Mouse (Mus musculus) cortical plate, adult 2 months (tissue): Measurements from ENCODE around the gene Zdhhc14. TPM values are rescaled to one million over a fixed set of nuclear protein-coding genes. Genes with fewer than 3 reads are reported as not detected.

Experiments used
- H3K27ac ChIP-seq: fragments of 200-500 bp; 2 replicates; pipeline ENCODE4 v1.5.1; 2012; ENCODE audit warnings: low read length, control low read depth, inconsistent platforms; ENCODE audit not compliant: insufficient read depth
- H3K4me1 ChIP-seq: fragments of 200-500 bp; 2 replicates; pipeline ENCODE4 v1.6.1; 2011; ENCODE audit warnings: low read length; ENCODE audit not compliant: control insufficient read depth, insufficient read depth
- H3K4me3 ChIP-seq: fragments of 200-500 bp; 2 replicates; pipeline ENCODE4 v1.5.1; 2011; ENCODE audit warnings: mild to moderate bottlenecking, low read length, control low read depth; ENCODE audit not compliant: insufficient read depth
- CTCF ChIP-seq: fragments of 200-500 bp; IDR thresholded peaks from 2 replicates; pipeline ENCODE4 v1.5.1; 2011; ENCODE audit warnings: mild to moderate bottlenecking, control low read depth, low read length; ENCODE audit not compliant: insufficient read depth; ENCODE audit errors: extremely low read depth
- POLR2A ChIP-seq: fragments of 200-500 bp; IDR thresholded peaks from 2 replicates; pipeline ENCODE4 v1.6.1; 2011; ENCODE audit warnings: mild to moderate bottlenecking, low read length, control low read depth; ENCODE audit not compliant: insufficient read depth; ENCODE audit errors: extremely low read depth
- polyA plus RNA-seq: library from polyadenylated mRNA; depleted of rRNA; stranded (reverse); fragments of >200 nt; gene quantifications from 2 replicates; pipeline ENCODE4 v1.2.3, GENCODE M21; 2012

Zdhhc14 gene
- polyA plus RNA-seq, 1 experiment = 15.1 TPM

DNA sequence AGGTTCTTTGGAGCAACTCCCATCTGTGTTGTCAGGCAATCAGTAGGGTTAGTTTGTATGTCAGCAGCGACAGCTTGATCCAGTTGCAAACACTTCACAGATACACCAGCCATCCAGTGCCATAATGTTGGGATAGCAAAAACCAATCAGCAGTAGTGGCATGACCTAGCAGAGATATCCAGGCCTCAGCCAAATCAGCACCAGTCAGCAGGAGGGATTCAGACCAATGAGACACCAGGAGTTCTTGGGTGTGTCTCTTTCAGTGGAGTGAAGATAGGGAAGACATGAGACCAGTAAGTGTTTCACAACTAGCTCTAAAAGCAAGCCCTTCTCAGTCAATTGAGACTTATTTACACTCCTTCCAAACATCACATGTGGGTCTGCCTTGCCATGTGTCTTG lies 7.7 kb upstream of the Zdhhc14 start:
- no peak overlapping the region for H3K27ac ChIP-seq
- TF ChIP-seq CTCF (no peak), POLR2A (no peak)
- no peak overlapping the region for H3K4me3 ChIP-seq
- no peaks in the 10 kb centered on the region for H3K4me1 ChIP-seq

DNA sequence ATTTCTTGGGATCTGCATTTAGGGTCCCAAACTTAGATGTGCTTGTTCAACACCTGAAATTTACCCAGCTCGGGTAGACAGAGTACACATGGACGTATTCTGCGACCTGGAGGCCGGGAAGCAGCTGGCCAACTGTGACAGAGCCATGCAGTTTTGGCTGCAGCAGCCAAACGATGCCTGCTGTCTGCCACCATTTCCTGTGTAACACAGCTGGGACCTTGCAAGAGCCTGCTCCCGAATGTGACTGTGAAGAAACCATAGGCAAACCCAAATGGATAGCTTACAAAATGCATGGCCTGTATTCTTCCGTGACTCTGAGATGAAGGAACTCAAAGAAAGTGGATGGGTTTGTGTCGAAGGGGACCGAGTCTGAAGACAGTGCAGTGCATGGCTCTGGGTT lies 4.2 kb upstream of the Zdhhc14 start:
- no peak for TF ChIP-seq POLR2A
- TF ChIP-seq CTCF = no peak
- Histone ChIP-seq H3K4me1 (no peaks in the 10 kb centered on the region), H3K27ac (no peak overlapping the region), H3K4me3 (no peak overlapping the region)

DNA sequence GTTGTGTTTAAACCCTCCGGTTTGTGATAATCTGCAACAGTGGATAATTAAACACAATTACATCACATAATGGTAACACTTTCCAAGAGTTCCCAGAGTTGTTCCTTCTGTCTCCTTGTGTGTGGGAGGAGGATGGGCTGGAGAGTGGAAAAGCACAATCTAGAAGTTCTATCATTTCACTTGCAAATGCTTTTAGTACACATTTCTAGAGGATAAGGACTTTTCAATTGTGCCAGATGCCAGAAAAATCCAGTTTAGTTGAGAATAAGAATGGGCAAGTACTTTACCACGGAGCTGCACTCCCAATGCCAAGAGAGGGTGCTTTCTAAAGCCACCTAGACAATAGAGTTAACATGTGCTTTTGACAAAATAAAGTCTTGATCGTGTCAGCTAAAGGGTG lies 2.0 kb upstream of the Zdhhc14 start:
- TF ChIP-seq POLR2A = no peak
- TF ChIP-seq CTCF = no peak
- H3K27ac ChIP-seq = no peak overlapping the region

DNA sequence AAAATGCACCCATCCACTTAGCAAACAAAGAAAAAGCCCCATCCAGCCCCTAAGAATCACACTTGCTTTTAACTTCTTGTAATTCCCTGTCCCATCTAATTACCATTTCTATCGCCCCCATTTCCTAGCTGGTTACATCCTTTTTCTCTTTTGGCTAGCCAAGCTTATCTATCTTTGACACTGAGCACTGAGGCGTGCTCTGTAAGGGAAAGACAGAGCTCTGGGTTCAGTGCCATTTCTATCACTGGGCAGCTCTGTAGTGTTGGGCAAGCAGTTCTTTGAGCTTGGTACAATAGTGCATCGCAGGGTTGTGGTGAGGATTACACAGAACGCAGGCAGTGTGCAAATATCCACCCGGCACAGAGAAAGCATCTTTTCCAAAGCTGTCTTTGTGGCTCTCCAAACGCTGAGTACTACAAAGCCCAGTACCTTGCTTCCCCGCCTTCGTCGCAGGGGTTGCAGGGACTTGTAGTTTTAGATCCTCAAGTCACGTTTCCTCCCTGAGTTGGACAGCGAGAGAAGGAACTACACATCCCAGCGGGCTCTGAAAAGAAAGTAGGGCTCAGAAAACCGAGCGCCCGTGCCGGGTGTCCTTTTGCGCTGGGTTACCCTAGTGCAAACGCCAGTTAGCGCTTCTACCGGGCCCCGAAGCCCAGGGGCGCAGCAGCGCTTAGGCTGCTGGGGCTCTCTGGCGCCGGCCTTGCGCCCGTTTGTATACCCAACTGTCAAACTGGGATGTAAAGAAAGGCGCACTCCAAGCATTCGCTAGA lies 1.1 kb upstream of the Zdhhc14 start:
- H3K4me1 ChIP-seq = no peaks in the 10 kb centered on the region
- TF ChIP-seq CTCF = no peak
- peak; percentile 70 for TF ChIP-seq POLR2A

More for the DNA sequence above, 2.0 kb upstream of the Zdhhc14 start:
- H3K4me1 ChIP-seq = no peaks in the 10 kb centered on the region
- H3K4me3 ChIP-seq = no peak overlapping the region

DNA sequence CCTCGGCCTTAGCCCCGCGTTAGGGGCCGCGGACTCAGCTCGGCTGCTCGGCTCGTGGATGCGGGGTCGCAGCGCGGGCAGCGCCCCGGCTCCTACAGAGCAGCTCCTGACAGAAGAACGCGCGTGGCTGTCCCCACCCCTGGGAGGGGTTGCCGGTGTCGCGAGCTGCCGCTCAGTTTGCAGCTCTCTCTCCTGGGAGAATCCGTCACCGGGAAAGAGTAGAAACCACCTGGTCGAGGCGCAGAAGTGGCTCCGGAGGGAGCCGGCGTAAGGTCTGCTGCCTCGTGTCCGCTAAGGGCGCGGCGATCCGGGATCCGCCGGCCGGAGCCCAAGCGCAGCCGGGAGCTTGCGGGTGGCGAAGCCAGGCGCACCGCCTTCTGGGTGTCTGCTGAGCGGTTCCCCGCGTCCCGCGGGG lies 396 bp downstream of the Zdhhc14 start:
- Histone ChIP-seq H3K27ac (peak overlapping the region; percentile 78), H3K4me3 (peak overlapping the region; percentile 81), H3K4me1 (peaks cover 1% of the 10 kb centered on the region; the same call in 1 of the 2 replicates)
- TF ChIP-seq POLR2A (no peak), CTCF (no peak)

More for the DNA sequence above, 1.1 kb upstream of the Zdhhc14 start:
- Histone ChIP-seq H3K4me3 (peak overlapping the region; percentile 81), H3K27ac (peak overlapping the region; percentile 73)

DNA sequence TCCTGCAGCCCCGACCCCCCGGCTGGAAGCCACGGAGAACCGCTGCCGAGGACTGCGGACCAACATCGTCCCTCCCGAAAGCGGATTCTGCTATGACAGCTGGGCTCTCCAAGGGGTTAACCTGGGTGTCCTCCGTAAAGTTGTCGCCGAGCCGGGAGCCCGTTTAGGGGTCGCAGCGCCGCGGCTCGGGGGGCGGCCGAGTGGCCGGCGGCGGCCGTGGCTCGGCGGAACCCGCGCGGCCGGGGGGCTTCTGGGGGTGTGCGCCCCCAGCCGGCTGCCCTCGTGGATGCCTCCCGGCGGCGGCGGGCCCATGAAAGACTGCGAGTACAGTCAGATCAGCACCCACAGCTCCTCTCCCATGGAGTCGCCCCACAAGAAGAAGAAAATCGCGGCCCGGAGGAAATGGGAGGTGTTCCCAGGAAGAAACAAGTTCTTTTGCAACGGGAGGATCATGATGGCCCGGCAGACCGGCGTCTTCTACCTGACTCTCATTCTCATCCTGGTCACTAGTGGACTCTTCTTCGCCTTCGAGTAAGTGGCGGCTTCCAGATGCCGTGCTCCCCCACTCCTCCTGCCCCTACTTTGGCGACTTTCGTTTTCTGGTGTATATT lies 909 bp downstream of the Zdhhc14 start:
- TF ChIP-seq CTCF (no peak), POLR2A (no peak)
- H3K27ac ChIP-seq = peak overlapping the region; percentile 78
- H3K4me3 ChIP-seq = peak overlapping the region; percentile 81
- peaks cover 3% of the 10 kb centered on the region; the same call in 1 of the 2 replicates for H3K4me1 ChIP-seq

DNA sequence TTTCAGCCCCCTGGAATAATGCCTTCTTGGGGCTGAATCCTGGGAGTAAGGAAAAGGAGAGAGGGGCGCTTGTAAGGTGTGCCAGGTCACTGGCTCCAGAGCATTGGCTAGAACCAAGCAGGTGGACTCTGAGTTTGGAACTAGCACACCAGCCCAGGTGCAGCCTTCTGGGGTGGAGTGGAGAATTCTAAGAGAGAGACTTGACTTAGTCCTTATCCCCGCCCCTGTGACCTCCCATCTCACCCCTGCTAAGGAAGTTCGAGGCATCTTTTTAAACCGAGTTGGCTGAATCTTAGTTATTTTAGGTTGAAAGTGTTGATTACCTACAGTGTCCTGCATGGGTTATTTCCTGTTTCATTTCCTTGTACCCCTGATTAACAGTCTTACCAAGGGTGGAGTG lies 1.5 kb downstream of the Zdhhc14 start:
- Histone ChIP-seq H3K27ac (no peak overlapping the region), H3K4me3 (peak overlapping the region; percentile 81), H3K4me1 (peaks cover 3% of the 10 kb centered on the region; the same call in 1 of the 2 replicates)
- TF ChIP-seq CTCF (no peak), POLR2A (no peak)

DNA sequence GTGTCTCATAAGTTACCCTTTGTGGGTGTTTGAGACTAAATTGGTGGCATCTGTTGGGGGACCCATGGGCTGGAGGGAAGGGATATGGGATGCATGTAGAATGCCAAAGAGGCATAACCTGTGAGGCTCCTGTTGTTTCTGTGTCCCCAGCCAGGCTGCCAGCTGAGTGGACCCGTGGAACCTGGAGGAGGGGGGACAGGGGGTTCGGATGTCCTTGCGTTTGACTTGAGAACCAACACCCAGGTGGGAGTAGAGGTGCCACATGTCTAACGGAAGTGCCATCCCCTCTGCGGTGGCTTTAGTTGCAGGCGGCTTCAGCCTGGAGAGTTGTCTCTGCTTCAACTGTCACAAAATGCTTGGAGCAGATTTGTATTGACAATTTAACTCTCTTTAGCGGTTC lies 2.5 kb downstream of the Zdhhc14 start:
- TF ChIP-seq CTCF (no peak), POLR2A (no peak)
- no peak overlapping the region for H3K27ac ChIP-seq

DNA sequence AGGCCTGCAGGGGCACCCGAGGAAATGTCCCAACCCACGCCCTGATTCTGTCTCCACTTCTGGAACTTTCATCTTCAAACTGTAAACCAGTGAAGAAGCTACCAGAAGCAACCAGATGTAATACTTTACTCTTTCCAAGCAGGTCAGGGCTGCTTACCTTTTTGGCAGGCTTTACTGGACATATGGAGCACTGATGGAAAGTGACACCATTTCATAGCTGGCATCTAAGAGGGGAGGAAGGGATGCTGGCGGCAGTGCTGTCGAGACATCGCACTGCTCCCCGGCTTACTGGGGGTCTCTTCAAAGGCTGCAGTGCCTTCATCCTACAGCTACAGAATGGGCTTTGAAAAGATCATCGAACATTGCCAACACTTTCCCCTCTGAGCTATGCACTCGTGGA lies 5.3 kb downstream of the Zdhhc14 start:
- H3K4me3 ChIP-seq = no peak overlapping the region

More for the DNA sequence above, 2.5 kb downstream of the Zdhhc14 start:
- Histone ChIP-seq H3K4me1 (peaks cover 3% of the 10 kb centered on the region; the same call in 1 of the 2 replicates), H3K4me3 (peak overlapping the region; percentile 81)

DNA sequence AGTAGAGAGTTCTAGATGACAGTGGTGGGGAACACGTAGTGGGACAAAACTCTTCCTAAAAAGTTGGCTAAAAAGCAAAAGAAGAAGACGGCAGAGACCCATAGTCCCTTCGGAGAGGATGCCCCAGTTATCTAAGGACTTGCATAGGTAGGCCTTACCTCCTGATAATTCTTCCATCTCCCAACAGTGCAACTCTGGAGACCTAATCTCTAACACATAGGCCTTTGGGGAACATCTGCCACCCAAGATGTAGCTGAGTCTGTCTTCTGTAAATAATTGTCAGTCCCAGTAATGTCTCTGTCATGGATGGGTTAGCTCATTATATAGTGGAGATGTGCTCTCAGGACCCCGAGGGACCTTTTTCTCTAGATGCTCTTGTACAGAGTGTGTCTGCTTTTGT lies 6.6 kb downstream of the Zdhhc14 start:
- H3K4me1 ChIP-seq = peaks cover 6% of the 10 kb centered on the region; the same call in 1 of the 2 replicates
- no peak for TF ChIP-seq CTCF
- TF ChIP-seq POLR2A = no peak
- no peak overlapping the region for H3K4me3 ChIP-seq

More for the DNA sequence above, 5.3 kb downstream of the Zdhhc14 start:
- TF ChIP-seq POLR2A = no peak
- Histone ChIP-seq H3K4me1 (peaks cover 5% of the 10 kb centered on the region; the same call in 1 of the 2 replicates), H3K27ac (no peak overlapping the region)

More for the DNA sequence above, 6.6 kb downstream of the Zdhhc14 start:
- no peak overlapping the region for H3K27ac ChIP-seq
